Mouse (Mus musculus) heart, embryonic 14.5 days (tissue): ENCODE measurements at regions not wholly inside any gene's neighbourhood (a gene's known extent, or its start where the extent isn't known, plus 50 kb on each side); places are given as distances from the start of the nearest gene placed in this dataset.
A peak's percentile ranks its signal among the peaks of the same experiment; 100 is the strongest.

Source experiments
- ATAC-seq: fragments of 200-750 bp; cut with Nextera tagmentation; 2 replicates; pipeline ENCODE4 v1.8.0; 2017; ENCODE audit warnings: low read depth, moderate TSS enrichment; ENCODE audit not compliant: insufficient number of reproducible peaks, insufficient read depth, low FRiP score
- H3K27ac ChIP-seq, 2 experiments: fragments of 200-500 bp in 1 of 2; fragments of 300-500 bp in 1 of 2; sonication (generic) in 1 of 2; replicated peaks in 1 of 2; 2 replicates each; pipeline ENCODE4 v1.5.1; 2012 to 2014; ENCODE audit warnings: low read depth in 2 of 2, low read length in 2 of 2, control low read depth in 1 of 2, mild to moderate bottlenecking in 1 of 2, mixed read lengths in 1 of 2; ENCODE audit not compliant: control insufficient read depth in 1 of 2, insufficient read depth in 1 of 2
- H3K27me3 ChIP-seq: fragments of 300-500 bp; sonication (generic); 2 replicates; pipeline ENCODE4 v1.6.1; 2014; ENCODE audit warnings: mild to moderate bottlenecking, low read length, control low read depth; ENCODE audit not compliant: control insufficient read depth, insufficient read depth
- H3K36me3 ChIP-seq: fragments of 300-500 bp; sonication (generic); 2 replicates; pipeline ENCODE4 v1.6.1; 2014; ENCODE audit warnings: mild to moderate bottlenecking, control low read depth, low read length, mixed read lengths; ENCODE audit not compliant: control insufficient read depth, insufficient read depth
- H3K4me1 ChIP-seq, 2 experiments: fragments of 200-500 bp in 1 of 2; fragments of 300-500 bp in 1 of 2; sonication (generic) in 1 of 2; 2 replicates each; pipeline ENCODE4 v1.6.1; 2012 to 2014; ENCODE audit warnings: low read length in 2 of 2, control low read depth in 1 of 2, mixed read lengths in 1 of 2; ENCODE audit not compliant: control insufficient read depth in 2 of 2, insufficient read depth in 2 of 2
- H3K4me2 ChIP-seq: fragments of 300-500 bp; sonication (generic); 2 replicates; pipeline ENCODE4 v1.6.1; 2014; ENCODE audit warnings: mild to moderate bottlenecking, low read length
- H3K4me3 ChIP-seq, 2 experiments: fragments of 200-500 bp in 1 of 2; fragments of 300-500 bp in 1 of 2; sonication (generic) in 1 of 2; 2 replicates each; pipeline ENCODE4 v1.5.1; 2012 to 2014; ENCODE audit warnings: low read length in 2 of 2, mild to moderate bottlenecking in 2 of 2, control low read depth in 1 of 2, low read depth in 1 of 2, moderate library complexity in 1 of 2; ENCODE audit not compliant: control insufficient read depth in 1 of 2, insufficient read depth in 1 of 2
- H3K9ac ChIP-seq: fragments of 300-500 bp; sonication (generic); 2 replicates; pipeline ENCODE4 v1.6.1; 2014; ENCODE audit warnings: mild to moderate bottlenecking, low read length
- H3K9me3 ChIP-seq: fragments of 300-500 bp; sonication (generic); 2 replicates; pipeline ENCODE4 v1.6.1; 2016; ENCODE audit warnings: low read length, control low read depth; ENCODE audit not compliant: control insufficient read depth
- WGBS: fragments of 180-500 bp; shearing (Covaris S2); extraction: QIAGEN DNeasy Blood & Tissue Kit; methylation state at CpG from one replicate; pipeline ENCODE4 v1.1.7; 2014; 5-methylcytosine and 5-hydroxymethylcytosine counted together

- Histone ChIP-seq H3K9me3 (no peaks in the 10 kb centered on the region), H3K9ac (no peak overlapping the region), H3K4me3 (no peak overlapping the region), H3K4me2 (no peak overlapping the region), H3K36me3 (no peaks in the 10 kb centered on the region), H3K27ac (peak overlapping the region; percentile 8 to 53; a peak in 1 of 4 replicates), H3K4me1 (0 out of 4 replicates have a peak, but pooled peaks cover 0 to 3% of the 10 kb centered on the region in 2 experiments), H3K27me3 (no peaks in the 10 kb centered on the region)
- 30% methylated on average over 7 of the region's 7 CpGs for WGBS
- ATAC-seq, result no peak
These were observed 190.3 kb upstream of the Tars start for GRCm38 (mm10) chr15:11589795-11590194.

- Histone ChIP-seq H3K27me3 (no peaks in the 10 kb centered on the region), H3K4me3 (no peak overlapping the region), H3K4me1 (0 out of 4 replicates have a peak, but pooled peaks cover 0 to 3% of the 10 kb centered on the region in 2 experiments), H3K36me3 (no peaks in the 10 kb centered on the region), H3K9ac (no peak overlapping the region), H3K27ac (no peak overlapping the region), H3K9me3 (no peaks in the 10 kb centered on the region), H3K4me2 (no peak overlapping the region)
- no peak for ATAC-seq
- WGBS, result 79% methylated on average over 2 of the region's 2 CpGs
These were observed 186.9 kb upstream of the Tars start for GRCm38 (mm10) chr15:11586384-11586783.

- H3K36me3 ChIP-seq, result no peaks in the 10 kb centered on the region
- no peaks in the 10 kb centered on the region for H3K27me3 ChIP-seq
- no peaks in the 10 kb centered on the region for H3K9me3 ChIP-seq
- H3K27ac ChIP-seq, result no peak overlapping the region
- 80% methylated on average over 2 of the region's 2 CpGs for WGBS
- no peak overlapping the region for H3K9ac ChIP-seq
- no peaks in the 10 kb centered on the region for H3K4me1 ChIP-seq
- no peak overlapping the region for H3K4me2 ChIP-seq
- H3K4me3 ChIP-seq, result no peak overlapping the region
- ATAC-seq, result no peak
These were observed 184.7 kb upstream of the Tars start for GRCm38 (mm10) chr15:11584155-11584554.

GRCm38 (mm10) chr15:11578331-11578730, 178.9 kb upstream of the Tars start:
- no peak overlapping the region for H3K27ac ChIP-seq
- ATAC-seq, result no peak
- no peak overlapping the region for H3K4me3 ChIP-seq
- peaks cover 0 to 6% of the 10 kb centered on the region in 2 experiments; a peak in 2 of 4 replicates for H3K4me1 ChIP-seq
- no peak overlapping the region for H3K9ac ChIP-seq
- H3K36me3 ChIP-seq, result no peaks in the 10 kb centered on the region
- H3K9me3 ChIP-seq, result no peaks in the 10 kb centered on the region
- WGBS, result 55% methylated on average over 1 of the region's 1 CpGs
- H3K4me2 ChIP-seq, result no peak overlapping the region
- H3K27me3 ChIP-seq, result no peaks in the 10 kb centered on the region

GRCm38 (mm10) chr15:11574359-11574758, 174.9 kb upstream of the Tars start:
- no peak overlapping the region for H3K4me3 ChIP-seq
- no peak overlapping the region for H3K9ac ChIP-seq
- no peaks in the 10 kb centered on the region for H3K27me3 ChIP-seq
- H3K36me3 ChIP-seq, result no peaks in the 10 kb centered on the region
- no peak overlapping the region for H3K27ac ChIP-seq
- peaks cover 0 to 6% of the 10 kb centered on the region in 2 experiments; a peak in 2 of 4 replicates for H3K4me1 ChIP-seq
- no peaks in the 10 kb centered on the region for H3K9me3 ChIP-seq
- no peak overlapping the region for H3K4me2 ChIP-seq
- 59% methylated on average over 2 of the region's 2 CpGs for WGBS
- ATAC-seq, result no peak

GRCm38 (mm10) chr15:11573496-11573895, 174.0 kb upstream of the Tars start:
- 41% methylated on average over 2 of the region's 2 CpGs for WGBS
- Histone ChIP-seq H3K9me3 (no peaks in the 10 kb centered on the region), H3K4me3 (no peak overlapping the region), H3K4me1 (peaks cover 0 to 6% of the 10 kb centered on the region in 2 experiments; a peak in 2 of 4 replicates), H3K36me3 (no peaks in the 10 kb centered on the region), H3K4me2 (no peak overlapping the region), H3K27me3 (no peaks in the 10 kb centered on the region), H3K9ac (no peak overlapping the region), H3K27ac (no peak overlapping the region)
- no peak for ATAC-seq

GRCm38 (mm10) chr15:11572063-11572462, 172.6 kb upstream of the Tars start:
- H3K36me3 ChIP-seq, result no peaks in the 10 kb centered on the region
- H3K4me1 ChIP-seq, result peaks cover 0 to 6% of the 10 kb centered on the region in 2 experiments; a peak in 2 of 4 replicates
- no peak overlapping the region for H3K4me3 ChIP-seq
- no peak overlapping the region for H3K27ac ChIP-seq
- no peak for ATAC-seq
- H3K9ac ChIP-seq, result no peak overlapping the region
- H3K27me3 ChIP-seq, result no peaks in the 10 kb centered on the region
- H3K4me2 ChIP-seq, result no peak overlapping the region
- H3K9me3 ChIP-seq, result no peaks in the 10 kb centered on the region
- 83% methylated on average over 4 of the region's 4 CpGs for WGBS

GRCm38 (mm10) chr15:11565503-11566031, 166.1 kb upstream of the Tars start:
- Histone ChIP-seq H3K27me3 (no peaks in the 10 kb centered on the region), H3K4me2 (peak overlapping the region; percentile 51), H3K4me1 (peaks cover 7 to 8% of the 10 kb centered on the region in 2 experiments; a peak in 3 of 4 replicates), H3K9ac (peak overlapping the region; percentile 52), H3K4me3 (0 out of 4 replicates have a peak overlapping the region, but pooled peaks of 1 of the 2 experiments have one; percentile 7), H3K27ac (peak overlapping the region in 1 of 2 experiments; percentile 56; a peak in 3 of 4 replicates), H3K36me3 (no peaks in the 10 kb centered on the region), H3K9me3 (no peaks in the 10 kb centered on the region)
- 16% methylated on average over 10 of the region's 10 CpGs for WGBS
- ATAC-seq, result no peak
